Mouse (Mus musculus) testis, adult 2 months (tissue): ENCODE measurements around the gene Rpl4.

Source experiments
- CTCF ChIP-seq: fragments of 200-500 bp; IDR thresholded peaks from 2 replicates; pipeline ENCODE4 v1.5.1; 2012; ENCODE audit warnings: low read depth, mild to moderate bottlenecking, inconsistent platforms, low read length, moderate library complexity; ENCODE audit not compliant: control insufficient read depth, insufficient read depth, insufficient replicate concordance
- POLR2A ChIP-seq: fragments of 200-500 bp; IDR thresholded peaks from 2 replicates; pipeline ENCODE4 v1.6.1; 2012; ENCODE audit warnings: low read depth, mild to moderate bottlenecking, inconsistent platforms, low read length, moderate library complexity; ENCODE audit not compliant: control insufficient read depth

GRCm38 (mm10) chr9:64222098-64222497 is 48.9 kb downstream of the Rpl4 start:
- no peak for TF ChIP-seq CTCF
- TF ChIP-seq POLR2A, result no peak
